Mouse (Mus musculus) megakaryocyte, embryonic 14.5 days (primary cell): Measurements from ENCODE around the gene Chfr.

Experiments used
- FLI1 ChIP-seq: IDR thresholded peaks from 2 replicates; pipeline ENCODE4 v1.6.1; 2012; ENCODE audit warnings: low read length, inconsistent platforms, mixed read lengths
- GATA1 ChIP-seq: IDR thresholded peaks from 3 replicates; pipeline ENCODE4 v1.6.1; 2012; ENCODE audit warnings: mixed read lengths, low read length, inconsistent platforms, borderline replicate concordance

DNA sequence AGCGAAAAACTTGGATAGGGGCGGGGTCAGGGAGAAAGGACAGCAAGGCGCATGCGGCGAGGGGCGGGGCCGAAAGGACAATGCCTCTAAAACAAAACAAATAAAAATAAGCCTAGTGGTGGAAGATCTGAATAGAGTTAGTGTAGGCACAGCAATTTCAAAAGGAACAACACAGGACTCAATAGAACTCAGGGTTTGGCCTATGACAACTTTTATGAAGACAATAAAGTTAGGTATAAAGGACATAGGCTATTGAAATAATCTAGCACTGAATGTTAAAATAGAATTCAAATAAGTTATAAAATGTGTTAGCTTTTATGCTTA is 27.4 kb upstream of the Chfr start:
- TF ChIP-seq GATA1 (no peak), FLI1 (no peak)
